Mouse (Mus musculus): ENCODE measurements at regions not wholly inside any gene's neighbourhood (a gene's known extent, or its start where the extent isn't known, plus 50 kb on each side); places are given as distances from the start of the nearest gene placed in this dataset.

DNA sequence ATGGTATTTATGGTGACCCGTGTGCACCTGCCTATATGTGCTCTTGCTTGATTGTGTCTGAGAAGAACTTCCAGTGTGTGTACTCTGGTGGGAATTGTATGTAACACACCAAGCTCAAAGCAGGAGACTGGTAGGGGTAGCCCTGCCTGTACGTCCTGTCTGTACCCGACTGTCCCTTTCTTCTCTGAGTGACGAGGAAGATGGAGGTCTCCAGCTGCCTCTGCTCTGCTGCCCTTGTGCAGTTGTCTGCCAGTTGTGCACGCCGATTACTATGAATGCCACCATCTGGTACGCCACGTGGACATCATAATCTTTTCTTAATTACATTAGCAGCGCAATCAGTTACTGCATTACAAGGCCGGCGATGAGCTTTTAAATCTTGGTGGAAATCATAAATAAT lies 53.6 kb upstream of the Mvb12b start:
- no peak for DNase-seq (ENCODE audit: low spot score in 2 of 2)

GRCm38 (mm10) chr2:33939836-33940235 lies 52.1 kb upstream of the Mvb12b start:
- DNase-seq (ENCODE audit: low spot score in 2 of 2) = no peak

Data from thymus, postnatal 10 days (tissue).